Mouse (Mus musculus): ENCODE results near the gene Dnase2b. TPM values are rescaled to one million over a fixed set of nuclear protein-coding genes. Genes with fewer than 3 reads are reported as not detected.

The Dnase2b gene
- total RNA-seq, 2 experiments from 2014 or later, result not detected

- peak; percentile 31 for DNase-seq
Measured at GRCm38 (mm10) chr3:146611821-146612220, 3.6 kb downstream of the Dnase2b start.

GRCm38 (mm10) chr3:146611261-146611660 lies 4.1 kb downstream of the Dnase2b start:
- no peak for DNase-seq

- DNase-seq, result no peak
Measured at GRCm38 (mm10) chr3:146610322-146610721, 5.1 kb downstream of the Dnase2b start.

- DNase-seq, result no peak
Measured at GRCm38 (mm10) chr3:146607368-146607767, 8.0 kb downstream of the Dnase2b start.

GRCm38 (mm10) chr3:146604647-146605046 lies 10.7 kb downstream of the Dnase2b start:
- DNase-seq, result no peak

GRCm38 (mm10) chr3:146602531-146602930 lies 12.9 kb downstream of the Dnase2b start:
- no peak for DNase-seq

GRCm38 (mm10) chr3:146601205-146601604 lies 14.2 kb downstream of the Dnase2b start:
- no peak for DNase-seq

GRCm38 (mm10) chr3:146599198-146599900 lies 16.0 kb downstream of the Dnase2b start:
- DNase-seq, result no peak

GRCm38 (mm10) chr3:146598411-146598810 lies 17.0 kb downstream of the Dnase2b start:
- no peak for DNase-seq

- no peak for DNase-seq
Measured at GRCm38 (mm10) chr3:146596864-146597263, 18.5 kb downstream of the Dnase2b start.

GRCm38 (mm10) chr3:146596387-146596786 lies 19.0 kb downstream of the Dnase2b start:
- no peak for DNase-seq

GRCm38 (mm10) chr3:146595440-146595839 lies 20.0 kb downstream of the Dnase2b start:
- no peak for DNase-seq

GRCm38 (mm10) chr3:146591601-146592000 lies 23.8 kb downstream of the Dnase2b start:
- DNase-seq, result no peak

GRCm38 (mm10) chr3:146591159-146591558 lies 24.2 kb downstream of the Dnase2b start:
- no peak for DNase-seq

- no peak for DNase-seq
Measured at GRCm38 (mm10) chr3:146589523-146589922, 25.9 kb downstream of the Dnase2b start.

- DNase-seq, result no peak
Measured at GRCm38 (mm10) chr3:146586616-146587015, 28.8 kb downstream of the Dnase2b start.

GRCm38 (mm10) chr3:146583908-146584307 lies 31.5 kb downstream of the Dnase2b start:
- no peak for DNase-seq

GRCm38 (mm10) chr3:146583478-146583877 lies 31.9 kb downstream of the Dnase2b start:
- DNase-seq, result no peak

- DNase-seq, result no peak
Measured at GRCm38 (mm10) chr3:146580039-146580729, 35.2 kb downstream of the Dnase2b start.

GRCm38 (mm10) chr3:146577591-146577990 lies 37.8 kb downstream of the Dnase2b start:
- no peak for DNase-seq

- DNase-seq, result no peak
Measured at GRCm38 (mm10) chr3:146571341-146571740, 44.1 kb downstream of the Dnase2b start.

GRCm38 (mm10) chr3:146570939-146571338 lies 44.5 kb downstream of the Dnase2b start:
- no peak for DNase-seq

GRCm38 (mm10) chr3:146570148-146570782 lies 45.1 kb downstream of the Dnase2b start, which contains the start of gene Uox:
Uox (plus strand) TSS chr3:146570426.
- no peak for DNase-seq

Measured in heart, postnatal 4 days (tissue).